Mouse (Mus musculus): ENCODE results near the gene Afm. TPM values are rescaled to one million over a fixed set of nuclear protein-coding genes. Genes with fewer than 3 reads are reported as not detected.

Gene Afm
- polyA plus RNA-seq, 1 experiment from 2014 or later = 2.2 TPM

DNA sequence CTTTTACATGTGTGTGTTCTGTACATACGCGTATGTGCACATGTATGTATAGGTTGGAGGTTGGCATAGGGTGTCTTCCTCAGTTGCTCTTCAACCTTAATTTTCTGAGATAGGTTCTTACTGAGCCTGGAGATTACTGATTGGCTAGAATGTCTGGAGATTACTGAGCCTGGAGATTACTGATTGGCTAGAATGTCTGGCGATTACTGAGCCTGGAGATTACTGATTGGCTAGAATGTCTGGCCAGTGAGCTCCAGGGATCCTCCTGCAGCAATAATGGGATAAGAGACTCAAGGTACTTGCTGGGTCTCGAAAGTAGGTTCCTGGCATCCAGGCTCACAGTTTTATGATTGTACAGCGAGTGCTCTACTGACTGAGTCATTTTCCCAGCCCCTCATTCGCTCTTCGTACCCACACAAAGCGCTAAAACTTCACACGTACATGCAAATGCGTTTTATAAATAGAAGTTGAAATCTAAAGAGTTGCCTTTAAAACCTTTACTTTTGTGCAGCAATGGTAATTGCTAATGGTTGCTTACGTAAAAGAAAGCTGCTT, 43.1 kb downstream of the Afm start:
- H3K4me1 ChIP-seq (replicated peaks; ENCODE audit: control insufficient read depth, insufficient read depth) = no peaks in the 10 kb centered on the region
- ATAC-seq (ENCODE audit: low FRiP score, low TSS enrichment) (no peak), DNase-seq (ENCODE audit: low spot score) (no peak)
- no peak overlapping the region for H3K4me2 ChIP-seq (replicated peaks; ENCODE audit: low read depth)
- no peak overlapping the region for H3K9ac ChIP-seq (ENCODE audit: low read length)
- H3K4me3 ChIP-seq (ENCODE audit: low read depth, low read length) = no peak overlapping the region
- TF ChIP-seq CTCF (IDR thresholded peaks at IDR 0.05; ENCODE audit: low read depth) (no peak), EP300 (optimal IDR thresholded peaks at IDR 0.05) (no peak)
- H3K27ac ChIP-seq (replicated peaks) = no peak overlapping the region
- no peaks in the 10 kb centered on the region for H3K27me3 ChIP-seq (ENCODE audit: control insufficient read depth, insufficient read depth, low read length)
- no peaks in the 10 kb centered on the region for H3K36me3 ChIP-seq (ENCODE audit: control insufficient read depth, insufficient read depth, low read length)
- WGBS = 96% methylated on average over 11 of the region's 11 CpGs
- no peaks in the 10 kb centered on the region for H3K9me3 ChIP-seq (ENCODE audit: control insufficient read depth, low read length)

DNA sequence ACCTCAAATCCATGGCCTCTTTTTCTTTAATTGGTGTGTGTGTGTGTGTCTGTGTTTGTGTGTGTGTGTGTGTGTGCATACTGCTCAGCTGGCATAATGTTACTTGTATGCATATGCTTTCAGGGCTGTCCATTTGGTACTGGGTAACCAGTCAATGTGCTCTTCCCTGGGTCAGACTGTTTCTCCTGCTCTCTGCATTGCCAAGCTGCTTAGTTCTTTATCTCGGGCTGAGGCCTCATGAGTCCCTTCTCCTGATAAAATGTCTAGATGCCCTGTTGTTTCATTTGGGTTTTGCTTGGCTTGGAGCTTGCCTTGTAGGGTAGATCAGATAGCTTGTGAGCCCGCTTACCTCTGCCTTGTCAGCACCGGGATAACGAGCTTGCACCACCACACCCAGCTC, 44.1 kb downstream of the Afm start:
- H3K4me2 ChIP-seq (replicated peaks; ENCODE audit: low read depth) = no peak overlapping the region
- no peak for DNase-seq (ENCODE audit: low spot score)
- ATAC-seq (ENCODE audit: low FRiP score, low TSS enrichment) = no peak
- no peak overlapping the region for H3K27ac ChIP-seq (replicated peaks)
- no peak overlapping the region for H3K9ac ChIP-seq (ENCODE audit: low read length)
- no peaks in the 10 kb centered on the region for H3K27me3 ChIP-seq (ENCODE audit: control insufficient read depth, insufficient read depth, low read length)
- no peaks in the 10 kb centered on the region for H3K36me3 ChIP-seq (ENCODE audit: control insufficient read depth, insufficient read depth, low read length)
- no peaks in the 10 kb centered on the region for H3K4me1 ChIP-seq (replicated peaks; ENCODE audit: control insufficient read depth, insufficient read depth)
- 67% methylated on average over 4 of the region's 4 CpGs for WGBS
- H3K9me3 ChIP-seq (ENCODE audit: control insufficient read depth, low read length) = no peaks in the 10 kb centered on the region
- TF ChIP-seq EP300 (optimal IDR thresholded peaks at IDR 0.05) = no peak
- TF ChIP-seq CTCF (IDR thresholded peaks at IDR 0.05; ENCODE audit: low read depth) = no peak
- H3K4me3 ChIP-seq (ENCODE audit: low read depth, low read length) = no peak overlapping the region

DNA sequence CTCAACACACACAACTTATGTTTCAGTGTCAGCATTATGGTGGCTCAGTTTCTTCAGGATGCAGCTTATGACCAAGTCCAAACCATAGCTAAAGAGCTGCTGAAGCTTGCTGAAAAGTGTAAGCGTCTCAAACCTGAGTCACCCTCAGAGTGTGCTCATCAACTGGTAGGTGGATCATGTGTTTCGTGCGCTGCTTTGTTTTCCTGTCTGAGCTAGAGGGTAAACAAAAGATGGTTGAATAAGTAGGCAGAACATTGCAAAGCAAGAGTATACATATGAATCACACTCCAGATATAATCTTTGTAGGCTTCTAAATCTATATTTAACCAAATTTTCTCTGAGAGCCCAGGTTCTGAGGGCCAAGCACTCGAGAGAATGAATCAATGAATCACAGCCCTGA, 45.4 kb downstream of the Afm start:
- H3K4me3 ChIP-seq (ENCODE audit: low read depth, low read length) = no peak overlapping the region
- H3K9ac ChIP-seq (ENCODE audit: low read length) = no peak overlapping the region
- ATAC-seq (ENCODE audit: low FRiP score, low TSS enrichment) = no peak
- TF ChIP-seq EP300 (optimal IDR thresholded peaks at IDR 0.05) = no peak
- no peak for TF ChIP-seq CTCF (IDR thresholded peaks at IDR 0.05; ENCODE audit: low read depth)
- no peaks in the 10 kb centered on the region for H3K4me1 ChIP-seq (replicated peaks; ENCODE audit: control insufficient read depth, insufficient read depth)
- no peaks in the 10 kb centered on the region for H3K36me3 ChIP-seq (ENCODE audit: control insufficient read depth, insufficient read depth, low read length)
- no peaks in the 10 kb centered on the region for H3K27me3 ChIP-seq (ENCODE audit: control insufficient read depth, insufficient read depth, low read length)
- H3K4me2 ChIP-seq (replicated peaks; ENCODE audit: low read depth) = no peak overlapping the region
- 78% methylated on average over 4 of the region's 4 CpGs for WGBS
- no peak for DNase-seq (ENCODE audit: low spot score)
- no peaks in the 10 kb centered on the region for H3K9me3 ChIP-seq (ENCODE audit: control insufficient read depth, low read length)
- H3K27ac ChIP-seq (replicated peaks) = no peak overlapping the region

DNA sequence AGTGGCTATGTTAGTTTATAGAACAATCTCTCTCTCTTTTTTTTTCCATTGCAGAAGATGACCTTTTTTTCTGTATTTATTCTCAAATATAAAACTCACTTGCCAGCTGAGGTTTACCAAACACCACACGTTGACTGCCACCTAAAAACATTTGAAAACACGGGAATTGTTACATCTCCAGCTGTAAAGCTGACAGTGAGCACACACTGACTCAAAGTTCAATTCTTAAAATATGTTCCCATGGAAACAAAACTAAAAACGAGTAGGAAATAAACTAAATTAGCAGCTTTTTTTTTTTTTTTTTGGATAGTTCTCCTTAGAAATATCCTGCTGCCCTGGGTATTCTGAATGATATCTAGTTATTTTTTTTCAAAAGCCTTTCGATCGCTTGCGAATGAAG, 46.5 kb downstream of the Afm start:
- 72% methylated on average over 6 of the region's 6 CpGs for WGBS
- Histone ChIP-seq H3K4me1 (replicated peaks; ENCODE audit: control insufficient read depth, insufficient read depth) (no peaks in the 10 kb centered on the region), H3K36me3 (ENCODE audit: control insufficient read depth, insufficient read depth, low read length) (no peaks in the 10 kb centered on the region), H3K9ac (ENCODE audit: low read length) (no peak overlapping the region), H3K4me2 (replicated peaks; ENCODE audit: low read depth) (no peak overlapping the region), H3K9me3 (ENCODE audit: control insufficient read depth, low read length) (no peaks in the 10 kb centered on the region), H3K27me3 (ENCODE audit: control insufficient read depth, insufficient read depth, low read length) (no peaks in the 10 kb centered on the region), H3K4me3 (ENCODE audit: low read depth, low read length) (no peak overlapping the region), H3K27ac (replicated peaks) (no peak overlapping the region)
- DNase-seq (ENCODE audit: low spot score) (no peak), ATAC-seq (ENCODE audit: low FRiP score, low TSS enrichment) (no peak)
- TF ChIP-seq EP300 (optimal IDR thresholded peaks at IDR 0.05) (no peak), CTCF (IDR thresholded peaks at IDR 0.05; ENCODE audit: low read depth) (no peak)

DNA sequence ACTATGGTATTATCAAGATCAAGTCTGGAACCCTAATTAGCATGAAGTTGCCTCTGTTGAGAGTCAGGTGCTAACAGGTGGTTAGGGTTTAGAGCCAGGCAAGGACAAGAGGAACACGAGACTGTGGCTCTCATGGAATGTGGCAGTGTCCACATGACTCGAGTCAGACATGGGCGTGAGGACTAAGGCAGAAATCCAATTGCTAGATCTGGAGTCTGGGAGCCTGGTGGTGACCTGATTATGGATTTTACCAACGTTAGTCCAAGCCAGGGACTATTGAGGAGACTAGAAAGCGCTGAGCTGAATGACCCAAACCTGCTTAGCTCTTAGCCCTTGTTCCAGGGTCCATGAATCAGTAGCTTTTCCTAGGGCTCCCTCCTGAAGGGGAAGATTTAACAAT, 49.1 kb downstream of the Afm start:
- Histone ChIP-seq H3K4me1 (replicated peaks; ENCODE audit: control insufficient read depth, insufficient read depth) (0 out of 2 replicates have a peak, but pooled peaks cover 3% of the 10 kb centered on the region), H3K27me3 (ENCODE audit: control insufficient read depth, insufficient read depth, low read length) (no peaks in the 10 kb centered on the region), H3K27ac (replicated peaks) (no peak overlapping the region), H3K4me3 (ENCODE audit: low read depth, low read length) (no peak overlapping the region), H3K9me3 (ENCODE audit: control insufficient read depth, low read length) (no peaks in the 10 kb centered on the region), H3K9ac (ENCODE audit: low read length) (no peak overlapping the region), H3K4me2 (replicated peaks; ENCODE audit: low read depth) (no peak overlapping the region), H3K36me3 (ENCODE audit: control insufficient read depth, insufficient read depth, low read length) (no peaks in the 10 kb centered on the region)
- TF ChIP-seq CTCF (IDR thresholded peaks at IDR 0.05; ENCODE audit: low read depth) (no peak), EP300 (optimal IDR thresholded peaks at IDR 0.05) (no peak)
- WGBS = 62% methylated on average over 5 of the region's 5 CpGs
- ATAC-seq (ENCODE audit: low FRiP score, low TSS enrichment) (0 out of 2 replicates have a peak, but pooled peaks have one; percentile 32), DNase-seq (ENCODE audit: low spot score) (no peak)

DNA sequence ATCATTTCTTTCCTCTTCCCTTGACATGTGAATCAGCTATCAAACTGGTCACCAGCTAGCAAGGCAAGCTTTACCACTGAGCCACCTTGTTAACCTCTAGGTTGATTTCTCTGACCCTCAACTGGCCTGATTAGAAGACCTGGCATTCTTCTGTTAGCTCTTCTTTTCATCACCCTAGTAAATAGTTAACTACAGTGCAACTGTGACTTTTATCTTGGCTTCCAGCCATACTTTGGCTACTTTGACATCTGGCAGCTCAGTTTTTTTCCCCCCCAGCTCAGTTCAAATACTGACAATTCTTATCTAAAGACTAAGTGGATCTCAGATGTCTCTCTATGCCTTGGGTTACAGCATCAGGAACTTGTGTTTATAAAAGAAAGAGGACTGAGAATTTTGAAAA, 49.6 kb downstream of the Afm start:
- no peak overlapping the region for H3K9ac ChIP-seq (ENCODE audit: low read length)
- ATAC-seq (ENCODE audit: low FRiP score, low TSS enrichment) (peak; percentile 42; the same call in 1 of the 2 replicates), DNase-seq (ENCODE audit: low spot score) (no peak)
- H3K27me3 ChIP-seq (ENCODE audit: control insufficient read depth, insufficient read depth, low read length) = no peaks in the 10 kb centered on the region
- no peaks in the 10 kb centered on the region for H3K9me3 ChIP-seq (ENCODE audit: control insufficient read depth, low read length)
- no peak overlapping the region for H3K27ac ChIP-seq (replicated peaks)
- H3K36me3 ChIP-seq (ENCODE audit: control insufficient read depth, insufficient read depth, low read length) = no peaks in the 10 kb centered on the region
- 0 out of 2 replicates have a peak, but pooled peaks cover 3% of the 10 kb centered on the region for H3K4me1 ChIP-seq (replicated peaks; ENCODE audit: control insufficient read depth, insufficient read depth)
- no peak overlapping the region for H3K4me2 ChIP-seq (replicated peaks; ENCODE audit: low read depth)
- no peak overlapping the region for H3K4me3 ChIP-seq (ENCODE audit: low read depth, low read length)
- TF ChIP-seq EP300 (optimal IDR thresholded peaks at IDR 0.05) (no peak), CTCF (IDR thresholded peaks at IDR 0.05; ENCODE audit: low read depth) (no peak)

Data from stomach, postnatal 0 days (tissue).